Comparison of ENCODE assay signal across 7 mouse cellular contexts in the genomic region with DNA sequence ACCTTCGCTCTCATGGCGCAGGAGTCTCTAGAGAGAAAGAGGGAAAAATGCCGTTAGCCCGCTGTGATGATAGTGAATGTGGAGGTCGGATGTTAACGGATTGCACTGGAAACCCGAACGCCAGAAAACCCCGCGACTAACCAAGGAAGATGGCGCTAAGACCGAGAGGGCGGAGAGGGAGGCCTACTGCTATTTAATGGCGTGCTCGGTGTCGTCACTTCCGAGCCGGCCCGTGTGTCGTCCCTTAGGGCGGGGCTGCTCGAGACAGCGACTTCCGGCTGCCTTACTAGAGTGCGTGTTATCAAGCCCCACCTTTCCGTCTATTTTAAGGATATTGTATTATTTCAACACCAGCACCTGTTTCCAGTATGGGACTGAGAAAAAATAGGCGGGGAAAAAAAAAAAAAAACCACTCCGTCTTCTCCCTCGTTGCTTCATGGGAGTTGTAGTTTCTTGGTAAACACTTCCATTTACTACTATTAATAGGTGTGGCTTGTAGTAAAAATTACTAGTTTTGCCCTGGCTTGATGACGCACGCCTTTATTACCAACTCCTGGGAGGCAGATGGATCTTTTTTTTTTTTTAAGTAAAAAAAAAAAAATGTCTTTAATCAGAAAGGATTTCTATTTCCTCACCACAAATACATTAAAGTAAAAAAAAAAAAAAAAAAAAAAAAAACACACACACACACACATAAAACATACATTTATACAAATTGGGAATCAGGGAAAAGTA. TPM values are rescaled to one million over a fixed set of nuclear protein-coding genes. Genes with fewer than 3 reads are reported as not detected.
DNase-seq lines count a peak whose midpoint lies in the region; ATAC-seq lines count a peak whose summit lies in the region.

Gene Rpl41 (minus strand): TSS at position 359 of the 735 bp plus-strand sequence.

- WGBS in intestine, embryonic 15.5 days, result under 1% methylated on average over 31 of the region's 31 CpGs
- WGBS in midbrain, embryonic 10.5 days, result under 1% methylated on average over 31 of the region's 31 CpGs

- H3K9ac ChIP-seq in intestine, embryonic 15.5 days, result peak within 1 kb of the TSS; percentile 76

- H3K9me3 ChIP-seq in intestine, embryonic 15.5 days, result no peaks in the 10 kb centered on the region
- no peaks in the 10 kb centered on the region for H3K9me3 ChIP-seq in midbrain, embryonic 10.5 days (replicated peaks)

- peak within 1 kb of the TSS; percentile 95 for H3K27ac ChIP-seq in intestine, embryonic 15.5 days
- H3K27ac ChIP-seq in midbrain, embryonic 10.5 days (replicated peaks), result peak within 1 kb of the TSS; percentile 97

- DNase-seq in adrenal gland, adult 18-20 months (ENCODE audit: low spot score in 2 of 2), result peak; percentile 89 to 90
- peak; percentile 98 for DNase-seq in embryo, embryonic 11 days
- DNase-seq in gastrocnemius, postnatal 25 days, result peak; percentile 93
- peak; percentile 92 to 97 for DNase-seq in left cerebral cortex, postnatal 25 days (ENCODE audit: low spot score in 2 of 2)
- peak; percentile 92 for DNase-seq in midbrain, embryonic 10.5 days (ENCODE audit: low spot score)
- peak; percentile 81 for DNase-seq in right cerebral cortex, postnatal 4 days

- peak within 1 kb of the TSS; percentile 67 for H3K4me2 ChIP-seq in intestine, embryonic 15.5 days (replicated peaks)

- H3K27me3 ChIP-seq in intestine, embryonic 15.5 days (replicated peaks), result no peaks in the 10 kb centered on the region
- no peaks in the 10 kb centered on the region for H3K27me3 ChIP-seq in midbrain, embryonic 10.5 days (ENCODE audit: low read depth, poor library complexity, severe bottlenecking)

- peak; percentile 91 for ATAC-seq in intestine, embryonic 15.5 days

- H3K4me1 ChIP-seq in intestine, embryonic 15.5 days (replicated peaks), result peaks cover 5% of the 10 kb centered on the region
- H3K4me1 ChIP-seq in midbrain, embryonic 10.5 days, result peaks cover 21% of the 10 kb centered on the region

- intact Hi-C loops in left cerebral cortex, postnatal 25 days (cut with DNase I), result loop anchor here (1.0 kb wide), 1 partner anchor 17 kb away; no protein-coding TSS in a partner anchor

- peak within 1 kb of the TSS; percentile 74 for H3K4me3 ChIP-seq in intestine, embryonic 15.5 days (replicated peaks)
- peak within 1 kb of the TSS; percentile 84 for H3K4me3 ChIP-seq in midbrain, embryonic 10.5 days

- peaks cover 12% of the 10 kb centered on the region for H3K36me3 ChIP-seq in intestine, embryonic 15.5 days
- peaks cover 20% of the 10 kb centered on the region for H3K36me3 ChIP-seq in midbrain, embryonic 10.5 days

RNA-seq across cellular contexts. Expression of gene Rpl41, which starts in this region (rescaled TPM):
- 1,000 to 10,000 TPM; 2,692 to 2,714 TPM for total RNA-seq in adrenal gland, adult 18-20 months (2021)
- 1,000 to 10,000 TPM in 1 of 2 experiments, 100 to 1,000 TPM in 1; 972 to 1,021 TPM for total RNA-seq in gastrocnemius, postnatal 25 days (2021)
- 3,667 and 3,915 TPM in 2 replicates for polyA plus RNA-seq in intestine, embryonic 15.5 days (2015; fragmentation: Nextera tagmentation; extraction: Ambion mirVana)
- total RNA-seq in left cerebral cortex, postnatal 25 days (2021), result 1,000 to 10,000 TPM; 1,545 to 1,604 TPM
- 2,872 and 3,266 TPM in 2 replicates for polyA plus RNA-seq in midbrain, embryonic 10.5 days (2016; fragmentation: Nextera tagmentation; extraction: Ambion mirVana)

Comparison
In these comparisons a context has a peak if more than half of its experiments do, and no peak if none do; other contexts are left out.
1. Peak in every context shown above with its lines: DNase-seq, ATAC-seq, H3K4me3 ChIP-seq and H3K27ac ChIP-seq.